Mouse (Mus musculus) activated CD4-positive, CD25-positive, alpha-beta regulatory T cell (primary cell): ENCODE measurements around the gene Gm3685. TPM values are rescaled to one million over a fixed set of nuclear protein-coding genes. Genes with fewer than 3 reads are reported as not detected.

Experiments used
- polyA plus RNA-seq, 2 experiments: library from polyadenylated mRNA; unstranded; fragments of 100-300 nt; shearing (Covaris generic); gene quantifications; one replicate each; pipeline ENCODE4 v1.2.1; 2017

Gm3685 gene
- not detected for polyA plus RNA-seq

DNA sequence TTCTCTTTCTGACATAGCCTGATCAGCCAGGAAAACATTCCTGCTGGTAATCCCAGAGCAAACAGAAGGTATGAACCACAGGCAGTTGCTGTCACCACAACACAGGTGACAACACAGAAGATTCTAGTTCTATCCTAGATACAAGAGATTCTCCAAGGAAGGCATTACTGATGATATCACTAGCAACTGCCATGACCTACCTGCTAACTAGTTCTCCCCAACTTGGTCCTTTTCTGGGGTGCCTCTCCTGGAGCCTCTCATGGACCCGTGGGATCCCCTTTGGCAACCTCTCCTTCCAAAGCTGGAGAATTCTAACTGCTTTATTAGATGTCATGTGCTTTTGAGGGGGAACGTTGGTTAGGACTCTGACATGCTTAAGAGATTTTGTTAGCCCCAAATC is at the start of gene Gm3685:
Gene Gm3685 (minus strand): TSS at position 101 of the 400 bp plus-strand sequence.

DNA sequence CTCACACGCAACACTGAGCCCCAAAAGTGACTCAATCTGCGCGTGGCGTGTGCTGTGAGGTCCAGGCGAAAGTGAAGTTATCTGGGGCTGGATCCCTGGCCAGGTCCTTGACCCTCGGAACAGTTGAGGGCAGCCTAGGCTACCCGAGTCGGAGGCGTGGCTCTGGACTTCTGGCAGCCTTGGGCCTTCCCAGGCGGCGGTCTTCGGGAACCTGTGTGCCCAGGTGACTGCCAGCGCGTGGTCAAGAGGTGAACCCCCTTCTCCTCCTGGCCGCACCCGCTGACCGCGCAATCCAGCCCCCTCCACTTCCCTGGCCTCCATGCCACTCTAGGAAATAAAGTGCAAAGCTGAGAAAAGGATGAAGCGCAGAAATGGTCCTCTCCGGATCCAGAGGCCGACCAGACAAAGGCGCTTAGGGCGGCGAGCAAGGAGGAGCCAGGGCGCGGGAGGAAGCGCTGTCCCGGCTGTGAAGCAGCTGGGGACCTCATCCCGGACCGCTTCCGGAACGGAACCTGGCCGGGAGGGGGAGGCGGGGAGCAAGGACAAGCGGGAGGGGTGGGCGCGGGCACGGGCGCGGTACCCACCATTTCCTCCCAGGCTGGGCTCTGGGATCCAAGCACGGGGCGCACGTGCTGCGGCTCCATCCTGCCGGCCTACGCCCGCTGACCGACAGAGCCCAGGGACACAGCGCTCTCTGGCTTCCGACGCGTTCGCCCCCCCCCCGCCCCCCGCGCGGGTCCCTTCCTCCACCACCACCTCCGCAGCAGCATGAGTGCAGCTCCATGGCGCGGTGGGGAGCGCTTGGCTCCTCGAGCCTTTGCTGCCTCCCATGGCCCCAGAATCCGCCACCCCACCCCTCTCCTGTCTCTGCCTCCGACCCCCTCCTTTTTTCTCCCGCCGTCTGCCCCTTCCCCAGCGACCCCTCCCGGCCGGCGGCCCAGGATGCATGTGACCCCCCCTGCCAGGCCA is 17.7 kb downstream of the Gm3685 start, which contains the start of gene Gm10406:
Gene Gm10406 (minus strand): TSS at position 669 of the 969 bp plus-strand sequence.

Other genes starting within 250 kb of the Gm3685 start
- gene Gm3642, start 204.7 kb downstream of the Gm3685 start, polyA plus RNA-seq = not detected
- gene Gm3667, start 155.0 kb downstream of the Gm3685 start, polyA plus RNA-seq = 1 to 10 TPM; 1.9 to 2.7 TPM
- not detected for gene Gm6356, start 71.2 kb downstream of the Gm3685 start, polyA plus RNA-seq
- gene Gm10406, start 17.5 kb downstream of the Gm3685 start, polyA plus RNA-seq = 1 to 10 TPM in 1 of 2 experiments, under 1 TPM in 1; 0.47 to 1.2 TPM
- gene Gm3696, start 55.7 kb upstream of the Gm3685 start, polyA plus RNA-seq = 1 to 10 TPM; 1.8 to 2.4 TPM
- not detected for gene Gm6676, start 80.4 kb upstream of the Gm3685 start, polyA plus RNA-seq
- 1 to 10 TPM; 3.6 to 3.7 TPM for gene Gm3512, start 129.6 kb upstream of the Gm3685 start, polyA plus RNA-seq
- not detected for gene Gm16434, start 149.6 kb upstream of the Gm3685 start, polyA plus RNA-seq
- not detected for gene Gm3727, start 219.7 kb upstream of the Gm3685 start, polyA plus RNA-seq